Mouse (Mus musculus) forebrain, embryonic 11.5 days (tissue): ENCODE data around the gene Olfr54. TPM values are rescaled to one million over a fixed set of nuclear protein-coding genes. Genes with fewer than 3 reads are reported as not detected.
"Not testable (repeated sequence)": the region's sequence is repeated elsewhere in the genome, so short reads cannot be mapped to it uniquely, and the experiment has no call there.

ENCODE experiments used
- ATAC-seq: fragments of 200-750 bp; cut with Nextera tagmentation; replicated peaks from 2 replicates; pipeline ENCODE4 v1.8.0; 2017; ENCODE audit warnings: moderate TSS enrichment; ENCODE audit not compliant: low FRiP score
- DNase-seq: peaks from one replicate; pipeline ENCODE4 v3.0.0-alpha.2; 2017; ENCODE audit warnings: low spot score
- H3K27ac ChIP-seq: fragments of 300-500 bp; sonication (generic); 2 replicates; pipeline ENCODE4 v1.5.1; 2014; ENCODE audit warnings: low read depth, low read length
- H3K27me3 ChIP-seq: fragments of 300-500 bp; sonication (generic); 2 replicates; pipeline ENCODE4 v1.6.1; 2014; ENCODE audit warnings: mild to moderate bottlenecking, low read length, mixed read lengths; ENCODE audit not compliant: control insufficient read depth, insufficient read depth
- H3K36me3 ChIP-seq: fragments of 300-500 bp; sonication (generic); 2 replicates; pipeline ENCODE4 v1.6.1; 2014; ENCODE audit warnings: mild to moderate bottlenecking, low read length, moderate library complexity, mixed read lengths; ENCODE audit not compliant: control insufficient read depth, insufficient read depth
- H3K4me1 ChIP-seq: fragments of 300-500 bp; sonication (generic); replicated peaks from 2 replicates; pipeline ENCODE4 v1.6.1; 2014; ENCODE audit warnings: low read length, mixed read lengths; ENCODE audit not compliant: control insufficient read depth, insufficient read depth
- H3K4me2 ChIP-seq: fragments of 300-500 bp; sonication (generic); 2 replicates; pipeline ENCODE4 v1.6.1; 2014; ENCODE audit warnings: low read depth, mild to moderate bottlenecking, low read length, moderate library complexity, mixed read lengths; ENCODE audit not compliant: severe bottlenecking
- H3K4me3 ChIP-seq: fragments of 300-500 bp; sonication (generic); 2 replicates; pipeline ENCODE4 v1.5.1; 2014; ENCODE audit warnings: low read depth, low read length
- H3K9ac ChIP-seq: fragments of 300-500 bp; sonication (generic); 2 replicates; pipeline ENCODE4 v1.6.1; 2014; ENCODE audit warnings: low read length
- H3K9me3 ChIP-seq: fragments of 300-500 bp; sonication (generic); 2 replicates; pipeline ENCODE4 v1.6.1; 2016; ENCODE audit warnings: low read length, mixed read lengths; ENCODE audit not compliant: control insufficient read depth
- WGBS: fragments of 180-500 bp; shearing (Covaris S2); extraction: QIAGEN DNeasy Blood & Tissue Kit; methylation state at CpG from one replicate; pipeline ENCODE4 v1.1.7; 2014; 5-methylcytosine and 5-hydroxymethylcytosine counted together
- polyA plus RNA-seq: library from polyadenylated mRNA; unstranded; fragments of >200 nt; fragmentation: Nextera tagmentation; extraction: Ambion mirVana; gene quantifications from 2 replicates; pipeline ENCODE4 v1.2.1, GENCODE M21; 2014

Olfr54 gene
- not detected in 2 replicates for polyA plus RNA-seq

DNA sequence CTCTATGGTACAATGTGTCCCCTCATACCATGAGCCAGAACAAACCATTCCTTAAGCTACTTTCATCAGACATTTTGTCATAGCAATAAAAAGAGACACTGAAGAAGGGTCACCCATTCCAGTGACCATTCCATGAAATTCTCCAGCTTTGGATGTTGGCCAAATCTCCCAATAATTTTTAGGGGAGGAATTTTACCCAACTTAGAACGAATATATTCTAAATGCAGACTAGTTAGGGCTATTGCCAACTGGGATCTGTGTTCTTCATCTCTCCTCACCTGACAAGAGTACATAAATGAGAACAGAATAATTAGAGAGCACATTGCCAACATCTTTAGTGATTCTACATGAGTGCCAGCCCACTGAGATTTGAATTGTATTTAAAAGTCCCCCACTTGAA is at the start of gene Olfr54:
Gene Olfr54, plus strand, starts transcription at position 301 of the 400 bp plus-strand sequence.
- DNase-seq (no peak), ATAC-seq (no peak)
- Histone ChIP-seq H3K4me2 (no peak within 1 kb of the TSS), H3K27me3 (no peaks in the 10 kb centered on the region), H3K9me3 (no peaks in the 10 kb centered on the region), H3K4me3 (no peak within 1 kb of the TSS), H3K27ac (no peak within 1 kb of the TSS), H3K4me1 (no peaks in the 10 kb centered on the region), H3K36me3 (no peaks in the 10 kb centered on the region), H3K9ac (no peak within 1 kb of the TSS)
- WGBS, result 70% methylated on average over 1 of the region's 1 CpGs

DNA sequence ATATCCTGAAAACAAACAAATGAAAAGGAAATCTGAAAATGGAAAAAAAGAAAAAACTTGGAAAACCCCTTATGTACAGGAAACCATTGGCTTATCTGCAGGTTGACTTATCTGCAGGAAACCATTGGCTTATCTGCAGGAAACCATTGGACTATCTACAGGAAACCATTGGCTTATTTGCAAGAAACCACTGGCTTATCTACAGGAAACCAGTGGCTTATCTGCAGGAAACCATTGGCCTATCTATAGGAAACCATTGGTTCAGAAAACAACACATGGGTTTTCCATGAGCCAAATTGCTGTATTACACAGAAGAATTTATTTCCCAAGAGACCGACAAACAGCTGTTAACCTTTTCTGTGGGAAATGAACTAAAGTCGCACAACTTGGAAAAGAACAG is 49.1 kb upstream of the Olfr54 start:
- no peak overlapping the region for H3K4me2 ChIP-seq
- no peak for DNase-seq
- no peaks in the 10 kb centered on the region for H3K36me3 ChIP-seq
- H3K9ac ChIP-seq, result no peak overlapping the region
- no peak overlapping the region for H3K4me3 ChIP-seq
- no peaks in the 10 kb centered on the region for H3K27me3 ChIP-seq
- no peaks in the 10 kb centered on the region for H3K9me3 ChIP-seq
- no peak for ATAC-seq
- 84% methylated on average over 2 of the region's 2 CpGs for WGBS
- no peak overlapping the region for H3K27ac ChIP-seq
- no peaks in the 10 kb centered on the region for H3K4me1 ChIP-seq

DNA sequence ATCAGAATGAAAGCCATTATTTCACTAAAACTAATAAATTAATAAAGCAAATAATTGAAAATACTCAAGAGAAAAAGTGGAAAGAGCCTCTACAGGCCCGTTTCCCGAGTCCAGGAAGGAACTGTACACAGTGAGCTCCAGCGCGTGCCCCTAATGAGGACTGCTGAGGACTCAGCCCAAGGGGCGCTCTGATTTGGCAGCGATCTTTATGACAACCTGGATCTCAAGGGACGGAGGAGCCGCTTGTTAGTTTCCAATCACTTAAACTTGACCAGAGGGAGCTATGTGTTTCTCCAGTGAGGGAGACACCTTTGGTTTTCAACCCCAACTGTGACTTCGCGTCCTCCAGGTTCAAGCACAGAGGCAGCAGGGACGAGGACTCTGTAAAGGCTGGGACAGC is 47.8 kb upstream of the Olfr54 start, which contains the start of gene Olfr1378:
Gene Olfr1378, plus strand, starts transcription at position 301 of the 400 bp plus-strand sequence.
- Histone ChIP-seq H3K27me3 (no peaks in the 10 kb centered on the region), H3K4me3 (no peak within 1 kb of the TSS), H3K4me2 (no peak within 1 kb of the TSS), H3K9me3 (no peaks in the 10 kb centered on the region), H3K36me3 (no peaks in the 10 kb centered on the region), H3K4me1 (no peaks in the 10 kb centered on the region), H3K27ac (no peak within 1 kb of the TSS), H3K9ac (no peak within 1 kb of the TSS)
- 91% methylated on average over 11 of the region's 11 CpGs for whole genome bisulfite sequencing
- DNase-seq, result no peak
- ATAC-seq, result no peak

DNA sequence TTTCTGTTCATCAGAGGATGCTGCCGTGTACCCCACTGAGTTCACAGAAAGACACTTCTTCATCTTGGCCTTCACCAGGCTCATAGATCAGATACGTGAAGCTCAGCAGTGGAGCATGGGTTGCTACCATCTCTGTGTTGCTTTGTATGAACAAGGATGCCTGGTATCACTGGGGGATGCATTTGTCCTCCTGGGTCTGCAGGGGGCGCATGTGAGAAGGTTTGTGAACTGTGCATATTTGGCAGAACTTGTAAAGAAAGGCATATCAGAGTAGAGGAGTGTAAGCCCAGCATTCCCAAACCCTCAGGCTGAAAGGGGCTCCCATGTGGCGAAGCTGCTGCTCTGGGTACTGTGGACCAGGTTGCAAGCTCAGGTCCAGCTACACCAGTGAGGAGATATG is 36.8 kb upstream of the Olfr54 start:
- Histone ChIP-seq H3K4me2 (no peak overlapping the region), H3K27me3 (no peaks in the 10 kb centered on the region), H3K9ac (no peak overlapping the region), H3K36me3 (no peaks in the 10 kb centered on the region), H3K27ac (no peak overlapping the region), H3K4me1 (no peaks in the 10 kb centered on the region), H3K9me3 (no peaks in the 10 kb centered on the region), H3K4me3 (no peak overlapping the region)
- ATAC-seq (no peak), DNase-seq (no peak)
- WGBS, result 77% methylated on average over 4 of the region's 4 CpGs

DNA sequence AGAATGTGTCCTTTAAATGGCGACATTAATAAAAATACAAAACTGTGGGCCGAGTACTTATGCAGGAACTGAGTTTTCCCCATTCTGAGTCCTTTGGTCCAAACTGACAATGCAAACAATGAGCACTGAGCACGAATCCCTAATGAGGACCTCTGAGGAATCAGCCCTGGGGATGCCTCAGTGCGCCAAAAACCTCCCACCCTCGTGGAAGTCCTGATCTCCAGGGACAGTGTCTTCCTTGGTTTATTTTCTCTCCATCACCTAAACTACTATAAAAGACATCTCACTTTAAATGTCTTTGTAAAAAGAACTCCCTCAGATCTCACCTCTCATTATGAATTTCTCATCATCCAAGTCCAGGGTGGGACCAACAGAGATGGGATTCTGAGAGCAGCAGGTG is 32.4 kb upstream of the Olfr54 start, which contains the start of gene Olfr1377:
Gene Olfr1377, plus strand, starts transcription at position 301 of the 400 bp plus-strand sequence.
- H3K9ac ChIP-seq, result no peak within 1 kb of the TSS
- no peaks in the 10 kb centered on the region for H3K9me3 ChIP-seq
- WGBS, result 65% methylated on average over 5 of the region's 5 CpGs
- no peaks in the 10 kb centered on the region for H3K36me3 ChIP-seq
- no peaks in the 10 kb centered on the region for H3K27me3 ChIP-seq
- H3K4me2 ChIP-seq, result no peak within 1 kb of the TSS
- no peak within 1 kb of the TSS for H3K27ac ChIP-seq
- H3K4me1 ChIP-seq, result no peaks in the 10 kb centered on the region
- ATAC-seq (no peak), DNase-seq (no peak)
- H3K4me3 ChIP-seq, result no peak within 1 kb of the TSS

DNA sequence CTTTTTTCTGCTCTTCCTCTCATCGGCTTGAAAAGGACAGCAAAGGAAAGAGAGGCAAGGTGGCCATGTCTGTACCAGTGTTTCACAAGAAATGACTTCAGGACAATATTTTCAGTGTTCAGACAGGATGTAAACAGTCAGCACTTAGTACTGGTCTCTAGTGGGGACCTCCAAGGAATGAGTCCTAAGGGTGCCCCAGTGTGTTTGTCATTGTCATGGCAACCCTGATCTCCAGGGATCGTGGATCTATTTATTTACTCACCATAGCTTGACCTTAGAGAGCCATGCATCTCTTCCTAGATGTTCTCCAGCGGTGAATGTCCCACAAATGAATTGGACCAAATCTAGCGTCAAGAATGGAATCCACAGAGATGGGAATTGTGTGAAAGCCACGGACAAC is 10.7 kb upstream of the Olfr54 start, which contains the start of gene Olfr51:
Gene Olfr51, plus strand, starts transcription at position 301 of the 400 bp plus-strand sequence.
- H3K9me3 ChIP-seq, result no peaks in the 10 kb centered on the region
- H3K4me1 ChIP-seq, result no peaks in the 10 kb centered on the region
- 78% methylated on average over 5 of the region's 5 CpGs for WGBS
- H3K27me3 ChIP-seq, result no peaks in the 10 kb centered on the region
- no peak within 1 kb of the TSS for H3K4me3 ChIP-seq
- no peak within 1 kb of the TSS for H3K9ac ChIP-seq
- no peak within 1 kb of the TSS for H3K4me2 ChIP-seq
- ATAC-seq, result no peak
- DNase-seq, result no peak
- H3K36me3 ChIP-seq, result no peaks in the 10 kb centered on the region
- no peak within 1 kb of the TSS for H3K27ac ChIP-seq

DNA sequence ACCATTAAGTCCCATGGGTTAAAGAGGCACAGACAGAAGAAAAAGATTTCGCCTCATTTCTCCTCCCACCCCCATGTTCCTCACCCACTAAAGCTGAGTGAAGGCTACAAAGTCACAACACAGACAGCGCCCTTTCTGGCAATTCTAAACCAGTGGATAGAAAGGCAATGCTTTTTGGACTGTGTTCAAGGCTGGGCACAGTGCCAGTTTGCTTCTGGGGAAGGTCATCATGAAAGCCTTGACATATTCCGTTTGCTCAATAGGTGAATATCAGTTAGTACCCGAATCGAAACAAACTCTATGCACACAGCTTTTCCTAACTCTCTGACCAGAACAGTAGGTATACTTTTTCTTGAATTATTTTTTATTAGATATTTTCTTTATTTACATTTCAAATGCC is 2.2 kb upstream of the Olfr54 start:
- Histone ChIP-seq H3K4me3 (no peak overlapping the region), H3K4me2 (no peak overlapping the region), H3K27me3 (no peaks in the 10 kb centered on the region), H3K9ac (no peak overlapping the region), H3K9me3 (no peaks in the 10 kb centered on the region), H3K27ac (no peak overlapping the region), H3K36me3 (no peaks in the 10 kb centered on the region), H3K4me1 (no peaks in the 10 kb centered on the region)
- ATAC-seq (no peak), DNase-seq (no peak)
- 81% methylated on average over 5 of the region's 5 CpGs for WGBS

DNA sequence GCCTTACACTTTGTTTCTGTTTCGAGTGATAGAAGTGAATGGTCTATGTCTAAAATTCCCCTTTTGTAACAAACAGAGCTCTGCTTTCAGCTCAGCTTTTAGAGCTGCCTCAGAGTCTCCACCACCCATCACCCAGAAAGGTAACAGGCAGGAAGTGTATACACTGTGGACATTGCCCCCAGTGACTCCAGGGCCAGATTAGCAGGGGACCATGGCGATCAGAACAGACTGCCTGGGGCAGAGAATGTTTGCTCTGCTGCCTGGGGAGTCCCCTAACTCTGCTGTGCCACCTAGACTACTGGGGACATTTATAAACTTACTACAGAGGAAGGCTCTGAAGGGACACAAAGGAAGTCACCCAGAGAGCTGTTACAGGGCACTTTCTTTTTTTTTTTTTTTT is 2.3 kb downstream of the Olfr54 start:
- Histone ChIP-seq H3K4me1 (no peaks in the 10 kb centered on the region), H3K4me2 (no peak overlapping the region), H3K27me3 (no peaks in the 10 kb centered on the region), H3K9ac (no peak overlapping the region), H3K9me3 (no peaks in the 10 kb centered on the region), H3K36me3 (no peaks in the 10 kb centered on the region), H3K27ac (no peak overlapping the region), H3K4me3 (no peak overlapping the region)
- DNase-seq, result no peak
- no peak for ATAC-seq
- 65% methylated on average over 2 of the region's 2 CpGs for WGBS

DNA sequence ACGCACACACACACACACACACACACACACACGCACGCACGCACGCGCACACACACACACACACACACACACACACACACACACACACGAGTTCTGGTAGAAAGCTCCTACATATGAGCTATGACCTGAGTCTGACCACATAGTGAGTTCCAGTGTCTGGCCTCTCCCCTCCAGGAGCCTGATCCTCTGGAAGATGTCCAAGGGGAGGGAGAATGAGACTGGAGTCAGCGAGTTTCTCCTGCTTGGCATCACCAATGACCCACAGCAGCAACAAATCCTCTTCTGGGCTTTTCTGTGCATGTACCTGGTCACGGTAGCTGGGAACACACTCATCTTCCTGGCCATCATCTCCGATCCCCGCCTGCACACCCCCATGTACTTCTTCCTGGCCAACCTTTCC is 12.8 kb downstream of the Olfr54 start:
- 92% methylated on average over 11 of the region's 11 CpGs for whole genome bisulfite sequencing
- H3K9ac ChIP-seq, H3K4me3 ChIP-seq, H3K4me2 ChIP-seq, H3K4me1 ChIP-seq, H3K9me3 ChIP-seq, H3K27ac ChIP-seq, H3K27me3 ChIP-seq, H3K36me3 ChIP-seq, ATAC-seq, DNase-seq: not testable (repeated sequence)
